Mouse (Mus musculus): ENCODE data around the gene Il4i1.

DNA sequence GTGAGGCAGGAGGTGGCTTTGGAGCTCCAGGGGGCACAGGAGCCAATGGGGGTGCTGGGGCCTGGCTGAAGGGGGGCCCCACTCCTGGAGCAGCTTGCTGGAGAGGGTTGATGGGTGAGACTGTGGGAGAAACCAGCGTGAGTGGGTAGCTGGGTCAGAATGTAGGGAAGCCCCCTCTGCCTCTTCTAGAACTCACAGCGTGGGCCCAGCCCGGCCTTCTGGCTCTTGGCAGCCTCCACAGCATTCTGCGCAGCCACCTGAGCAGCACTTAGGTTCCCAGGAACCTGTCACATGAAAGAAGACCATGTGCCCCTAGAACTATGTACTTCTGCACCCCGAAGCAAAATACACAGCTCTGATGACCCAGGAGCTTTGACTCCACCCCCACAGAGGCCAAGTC lies 68.5 kb downstream of the Il4i1 start:
- TF ChIP-seq CTCF (IDR thresholded peaks at IDR 0.05; ENCODE audit: extremely low read depth, insufficient read length, insufficient replicate concordance, low read depth, low read length) (no peak), POLR2A (IDR thresholded peaks at IDR 0.05; ENCODE audit: low read depth, low read length) (no peak)

All from small intestine, adult 2 months (tissue).